Mouse (Mus musculus) ZHBTc4 (cell line): ENCODE measurements around the gene Olfr1418.

Experiments used
- DNase-seq: peaks from one replicate; pipeline ENCODE4 v3.0.0-alpha.2; 2011; ENCODE audit warnings: low read depth, low spot score

Gene Olfr1418

DNA sequence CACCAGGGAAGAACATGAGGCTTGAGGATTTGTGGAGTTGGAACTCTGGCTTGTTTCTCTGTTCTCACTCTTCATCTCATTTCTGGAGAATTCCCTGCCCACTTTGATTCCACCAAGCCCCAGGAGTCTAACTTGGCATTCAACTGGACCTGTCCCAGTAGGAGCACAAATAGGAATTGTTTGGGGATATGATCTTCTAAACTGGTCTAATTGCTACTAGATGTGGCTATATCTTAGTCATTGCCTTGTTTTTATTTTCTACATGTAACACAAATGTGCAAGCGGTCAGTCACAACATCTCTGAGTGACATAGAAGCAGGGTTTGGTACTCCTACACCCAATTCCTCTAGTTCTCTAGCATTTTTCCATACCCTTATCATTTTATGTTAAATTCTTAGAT, at the start of gene Olfr1418:
Gene Olfr1418 (minus strand): TSS at position 101 of the 400 bp plus-strand sequence.
- no peak for DNase-seq

- no peak for DNase-seq
These were observed 25.4 kb upstream of the Olfr1418 start, which contains the start of gene Olfr1420 for GRCm38 (mm10) chr19:11886265-11886664. Gene Olfr1420, plus strand, starts transcription at chr19:11886565.

- DNase-seq, result peak; percentile 38
These were observed 17.5 kb upstream of the Olfr1418 start for GRCm38 (mm10) chr19:11878404-11878803.

GRCm38 (mm10) chr19:11875006-11875405, 14.1 kb upstream of the Olfr1418 start, which contains the start of gene Olfr1419:
Gene Olfr1419, minus strand, starts transcription at chr19:11875106.
- no peak for DNase-seq

GRCm38 (mm10) chr19:11867837-11868236, 7.0 kb upstream of the Olfr1418 start:
- DNase-seq, result peak; percentile 69

GRCm38 (mm10) chr19:11856506-11856905, 4.4 kb downstream of the Olfr1418 start:
- peak; percentile 18 for DNase-seq

GRCm38 (mm10) chr19:11854821-11855220, 6.0 kb downstream of the Olfr1418 start:
- DNase-seq, result no peak

DNA sequence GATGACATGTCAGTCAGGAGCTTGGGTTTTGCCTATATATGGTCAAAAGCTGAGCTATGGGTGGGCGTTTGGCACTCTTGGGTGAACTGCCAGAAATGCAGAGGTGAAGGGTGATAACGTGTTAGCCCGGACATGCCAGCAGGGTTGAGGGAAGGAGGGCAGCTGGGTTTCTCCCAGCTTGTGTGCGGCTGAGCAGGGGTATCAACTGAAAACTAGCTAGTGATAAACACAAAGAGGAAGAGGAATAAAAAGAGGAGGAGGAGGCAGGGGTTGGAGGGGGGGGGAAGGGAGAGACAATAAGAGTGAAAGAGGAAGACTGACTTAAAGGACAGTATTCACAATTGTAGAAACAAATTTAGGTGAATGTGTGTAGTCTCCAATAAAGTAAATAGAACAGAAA, 8.2 kb downstream of the Olfr1418 start:
- DNase-seq, result no peak

GRCm38 (mm10) chr19:11846333-11846732, 14.5 kb downstream of the Olfr1418 start:
- no peak for DNase-seq

GRCm38 (mm10) chr19:11839119-11839518, 21.7 kb downstream of the Olfr1418 start, which contains the start of gene Olfr1417:
Gene Olfr1417, minus strand, starts transcription at chr19:11839219.
- DNase-seq, result no peak

DNA sequence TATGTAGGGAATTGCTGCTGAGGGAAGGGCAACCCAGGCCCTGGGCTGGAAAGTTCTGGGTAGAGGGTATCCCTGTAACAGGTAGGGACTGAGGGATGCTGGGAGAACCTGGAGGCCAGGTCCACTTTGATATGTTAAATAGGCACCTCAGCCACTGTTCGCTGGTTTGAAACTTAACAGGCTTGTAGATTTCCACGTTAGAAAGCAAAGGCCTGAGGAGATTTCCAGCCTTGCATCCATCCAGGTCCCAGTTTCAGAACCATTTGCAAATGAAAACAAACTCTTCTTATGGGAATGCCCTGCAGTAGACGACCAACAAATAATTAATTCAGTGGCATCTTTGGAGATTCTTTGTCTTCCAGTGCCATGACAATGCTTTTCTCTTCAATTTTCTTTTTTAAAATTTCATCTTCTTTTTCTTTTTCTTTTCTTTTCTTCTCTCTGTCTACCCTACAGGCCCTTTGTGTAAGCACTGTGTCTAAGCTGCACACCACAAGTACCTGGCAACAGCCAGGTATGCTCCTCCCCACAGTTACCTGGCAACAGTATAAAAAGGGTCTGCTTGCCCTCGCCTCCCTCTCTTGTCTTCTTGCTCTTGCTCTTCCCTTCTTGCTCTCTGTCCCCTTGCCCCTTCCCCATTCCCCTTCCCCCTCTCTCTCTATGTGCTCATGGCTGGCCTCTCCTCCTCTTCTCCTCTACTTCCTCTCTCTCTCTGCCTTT, 37.4 kb downstream of the Olfr1418 start:
- DNase-seq, result peak; percentile 76

DNA sequence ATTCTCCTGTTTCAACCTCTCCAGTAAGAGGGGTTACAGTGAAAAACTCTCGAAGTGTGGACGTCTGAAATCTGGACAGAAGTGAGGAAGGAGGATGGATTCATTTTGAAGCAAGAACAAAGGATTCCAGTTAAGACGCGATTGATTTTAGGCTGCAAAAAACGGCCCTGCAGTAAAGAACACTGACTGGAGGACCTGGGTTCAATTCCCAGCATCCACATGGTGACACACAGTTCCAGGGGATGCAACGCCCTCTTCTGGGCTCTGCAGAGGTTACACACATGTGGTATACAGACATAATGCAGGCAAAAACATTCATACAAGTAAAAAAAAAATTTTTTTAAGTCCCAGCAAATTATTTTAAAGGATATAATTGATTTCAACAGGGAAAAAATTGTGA, 40.7 kb downstream of the Olfr1418 start:
- DNase-seq, result peak; percentile 62

- peak; percentile 92 for DNase-seq
These were observed 41.1 kb downstream of the Olfr1418 start for GRCm38 (mm10) chr19:11819800-11820199.

DNA sequence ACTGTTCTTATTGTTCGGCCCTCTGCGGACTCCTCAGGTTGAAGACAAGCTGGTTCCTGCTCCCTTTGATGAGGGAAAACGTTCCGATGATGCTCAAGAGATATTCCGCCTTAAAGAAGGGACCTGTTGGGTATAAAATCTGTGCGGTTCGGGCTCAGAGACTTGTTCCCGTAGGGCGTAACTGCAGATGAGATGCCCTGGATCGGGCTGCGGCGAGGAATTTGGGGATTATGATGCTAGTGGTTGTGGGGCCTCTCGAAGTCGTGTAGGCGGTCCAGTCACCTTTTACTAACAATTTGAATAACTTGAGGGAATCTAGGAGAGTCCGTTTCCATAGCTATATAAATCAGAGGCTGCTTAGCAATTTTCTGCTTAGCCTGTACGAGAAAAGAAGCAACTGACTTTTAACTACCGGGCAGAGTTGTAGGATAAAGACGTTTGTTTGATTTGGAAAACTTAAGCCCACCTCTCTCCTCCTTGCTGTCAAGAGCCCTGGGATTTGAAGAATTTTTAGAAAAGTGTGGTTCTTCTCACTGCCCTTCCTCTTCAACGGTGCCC, 41.6 kb downstream of the Olfr1418 start, which contains the start of gene Stx3:
Gene Stx3 (minus strand): TSS at position 261 of the 558 bp plus-strand sequence.
- DNase-seq, result peak; percentile 25

GRCm38 (mm10) chr19:11818199-11819142, 42.4 kb downstream of the Olfr1418 start:
- DNase-seq, result peak; percentile 56

DNA sequence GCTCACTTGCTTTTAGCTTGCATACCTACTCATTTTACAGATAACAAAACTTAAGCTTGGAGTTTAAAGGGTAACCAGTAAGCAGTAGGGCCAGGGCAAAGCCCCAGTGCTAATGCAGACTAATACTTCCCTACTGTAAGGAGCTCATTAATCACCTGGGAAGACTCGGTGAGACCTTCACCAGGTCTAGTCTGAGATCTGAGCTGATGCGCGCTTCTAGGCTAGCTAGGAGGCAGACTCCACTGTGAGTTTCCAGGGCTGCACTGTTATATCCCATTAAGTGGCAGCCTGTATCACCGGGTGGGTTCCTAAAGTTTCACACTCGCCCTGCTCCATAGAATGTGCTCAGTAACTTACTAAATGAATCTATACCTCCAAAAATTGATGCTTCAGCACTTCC, 43.3 kb downstream of the Olfr1418 start:
- no peak for DNase-seq

DNA sequence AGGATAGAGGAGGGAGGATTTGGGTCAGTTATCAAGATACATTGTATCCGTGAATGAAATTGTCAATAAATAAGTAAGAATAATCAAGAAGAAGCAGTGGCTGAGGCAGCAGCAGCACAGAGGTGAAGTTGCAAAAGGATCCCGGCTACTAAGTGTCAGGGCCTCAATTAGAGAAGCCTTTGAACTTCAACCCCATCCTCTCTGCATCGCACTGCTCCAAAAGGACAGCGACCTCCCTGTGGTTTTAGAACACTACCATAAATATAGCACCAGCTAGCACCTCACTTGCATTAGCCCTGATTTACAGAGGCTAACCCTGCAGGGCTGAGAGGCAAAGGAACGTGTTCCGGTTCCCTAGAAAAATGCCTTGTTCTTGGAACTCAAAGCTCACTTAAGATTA, 44.2 kb downstream of the Olfr1418 start:
- no peak for DNase-seq

- no peak for DNase-seq
These were observed 46.0 kb downstream of the Olfr1418 start for GRCm38 (mm10) chr19:11814742-11815333.

- DNase-seq, result peak; percentile 26
These were observed 47.2 kb downstream of the Olfr1418 start for GRCm38 (mm10) chr19:11813649-11814048.

- no peak for DNase-seq
These were observed 47.7 kb downstream of the Olfr1418 start for GRCm38 (mm10) chr19:11813136-11813535.

- DNase-seq, result no peak
These were observed 49.0 kb downstream of the Olfr1418 start for GRCm38 (mm10) chr19:11811688-11812365.
